Mouse (Mus musculus) brain, embryonic 14.5 days (tissue): ENCODE measurements around the gene Dbi.

ENCODE experiments used
- CTCF ChIP-seq: fragments of 200-500 bp; IDR thresholded peaks from 2 replicates; pipeline ENCODE4 v1.5.1; 2012; ENCODE audit warnings: inconsistent platforms, mild to moderate bottlenecking, moderate library complexity, borderline replicate concordance; ENCODE audit not compliant: insufficient read depth, insufficient read length; ENCODE audit errors: extremely low read depth
- POLR2A ChIP-seq: fragments of 200-500 bp; IDR thresholded peaks from 2 replicates; pipeline ENCODE4 v1.6.1; 2012; ENCODE audit warnings: mild to moderate bottlenecking, inconsistent platforms, borderline replicate concordance; ENCODE audit not compliant: poor library complexity, insufficient read depth, insufficient read length, severe bottlenecking; ENCODE audit errors: extremely low read depth

- TF ChIP-seq POLR2A (no peak), CTCF (no peak)
Observed at GRCm38 (mm10) chr1:120082957-120083585, 37.8 kb downstream of the Dbi start.
